Mouse (Mus musculus) ES-E14 (cell line): ENCODE measurements at regions not wholly inside any gene's neighbourhood (a gene's known extent, or its start where the extent isn't known, plus 50 kb on each side); places are given as distances from the start of the nearest gene placed in this dataset.

Experiments used
- DNase-seq: peaks from one replicate; pipeline ENCODE4 v3.0.0-alpha.2; 2013; ENCODE audit warnings: low read depth, low spot score
- H3K27ac ChIP-seq: 2 replicates; pipeline ENCODE4 v1.5.1; 2012; ENCODE audit warnings: low read depth, mild to moderate bottlenecking, low read length, moderate library complexity, mixed read lengths; ENCODE audit not compliant: poor library complexity, insufficient read depth, severe bottlenecking
- H3K36me3 ChIP-seq: 2 replicates; pipeline ENCODE4 v1.6.1; 2012; ENCODE audit warnings: mild to moderate bottlenecking, low read length, moderate library complexity, mixed read lengths; ENCODE audit not compliant: control insufficient read depth, poor library complexity, insufficient read depth, severe bottlenecking
- H3K4me1 ChIP-seq, 2 experiments: fragments of 150-350 bp in 1 of 2; sonication (generic) in 1 of 2; 2 replicates each; pipeline ENCODE4 v1.6.1; 2012; ENCODE audit warnings: low read length in 2 of 2, mild to moderate bottlenecking in 1 of 2, mixed read lengths in 1 of 2; ENCODE audit not compliant: control insufficient read depth in 2 of 2, insufficient read depth in 2 of 2, poor library complexity in 1 of 2
- H3K4me3 ChIP-seq, 2 experiments: fragments of 150-350 bp in 1 of 2; sonication (generic) in 1 of 2; 2 replicates each; pipeline ENCODE4 v1.5.1; 2012; ENCODE audit warnings: low read length in 2 of 2, low read depth in 1 of 2, mild to moderate bottlenecking in 1 of 2, mixed read lengths in 1 of 2; ENCODE audit not compliant: insufficient read depth in 1 of 2, poor library complexity in 1 of 2, severe bottlenecking in 1 of 2
- H3K9ac ChIP-seq: 2 replicates; pipeline ENCODE4 v1.6.1; 2012; ENCODE audit warnings: low read depth, mild to moderate bottlenecking, low read length, mixed read lengths; ENCODE audit not compliant: poor library complexity, insufficient read depth, severe bottlenecking
- H3K9me3 ChIP-seq: fragments of 150-350 bp; sonication (generic); 2 replicates; pipeline ENCODE4 v1.6.1; 2012; ENCODE audit warnings: low read depth, mild to moderate bottlenecking, low read length; ENCODE audit not compliant: control insufficient read depth, insufficient read depth
- CHD2 ChIP-seq: IDR thresholded peaks from 2 replicates; pipeline ENCODE4 v1.6.1; 2014; ENCODE audit warnings: mild to moderate bottlenecking, low read depth, low read length, inconsistent platforms
- HCFC1 ChIP-seq: IDR thresholded peaks from 2 replicates; pipeline ENCODE4 v1.6.1; 2012; ENCODE audit warnings: low read length, inconsistent platforms, borderline replicate concordance; ENCODE audit not compliant: insufficient read depth
- MAFK ChIP-seq: IDR thresholded peaks from 2 replicates; pipeline ENCODE4 v1.6.1; 2014; ENCODE audit warnings: mild to moderate bottlenecking, low read depth, low read length, inconsistent platforms; ENCODE audit not compliant: insufficient read depth
- ZC3H11A ChIP-seq: IDR thresholded peaks from 2 replicates; pipeline ENCODE4 v1.6.1; 2012; ENCODE audit warnings: low read depth, mild to moderate bottlenecking, inconsistent platforms, low read length, borderline replicate concordance
- ZNF384 ChIP-seq: IDR thresholded peaks from 2 replicates; pipeline ENCODE4 v1.6.1; 2012; ENCODE audit warnings: low read depth, low read length, inconsistent platforms
- in situ Hi-C, 2 experiments: fragments of 600-800 bp; cut with MboI; formaldehyde crosslinking; loops; one replicate each; pipeline ENCODE4 v1.15.1; 2025; ENCODE audit warnings: low sequenced_read_pairs in 2 of 2, inconsistent platforms in 1 of 2; ENCODE audit not compliant: unreplicated experiment in 2 of 2

DNA sequence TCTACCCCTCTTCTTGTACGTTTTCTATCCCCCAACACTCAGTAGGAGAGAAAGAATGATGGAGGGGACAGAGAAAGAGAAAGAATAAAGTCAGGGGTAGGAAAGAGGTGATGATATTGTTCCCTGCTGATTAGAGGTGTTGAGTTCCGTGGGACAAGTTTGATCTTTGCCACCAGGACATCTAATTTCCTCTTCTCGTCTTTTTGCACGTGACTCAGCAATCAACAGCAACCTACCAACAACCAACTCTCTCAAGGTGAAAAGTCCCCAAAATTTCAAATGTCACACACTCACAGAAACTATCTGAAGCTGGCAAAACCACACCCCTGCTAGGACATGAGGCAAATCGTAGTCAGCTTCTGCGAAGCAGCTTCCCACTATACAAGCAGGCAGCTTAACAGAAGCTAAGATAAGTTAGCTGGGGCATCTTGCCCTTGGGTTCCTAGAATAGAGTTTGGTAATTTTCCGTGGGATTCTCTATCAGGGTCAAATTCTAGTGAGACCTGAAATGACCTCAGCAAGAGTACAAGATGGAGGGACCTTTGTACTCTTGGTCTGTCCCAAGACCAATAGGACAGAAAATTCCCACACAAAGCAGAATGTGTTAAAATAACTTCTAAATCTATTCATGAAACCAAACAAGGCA lies 553.8 kb downstream of the Gm19410 start:
- no peaks in the 10 kb centered on the region for H3K36me3 ChIP-seq
- TF ChIP-seq CHD2 (no peak), HCFC1 (no peak), ZNF384 (no peak), ZC3H11A (no peak), MAFK (no peak)
- no peaks in the 10 kb centered on the region for H3K9me3 ChIP-seq
- no peak for DNase-seq
- no peak overlapping the region for H3K4me3 ChIP-seq
- in situ Hi-C loops, result no loop called here
- H3K9ac ChIP-seq, result no peak overlapping the region
- H3K4me1 ChIP-seq, result no peaks in the 10 kb centered on the region
- H3K27ac ChIP-seq, result no peak overlapping the region

- TF ChIP-seq MAFK (no peak), HCFC1 (no peak)
- H3K4me1 ChIP-seq, result no peaks in the 10 kb centered on the region
- no peak for DNase-seq
- H3K36me3 ChIP-seq, result no peaks in the 10 kb centered on the region
- no peak overlapping the region for H3K4me3 ChIP-seq
- no peak overlapping the region for H3K9ac ChIP-seq
- H3K9me3 ChIP-seq, result no peaks in the 10 kb centered on the region
- in situ Hi-C loops, result no loop called here
- H3K27ac ChIP-seq, result no peak overlapping the region
Observed at GRCm38 (mm10) chr8:36322125-36322524, 556.5 kb downstream of the Gm19410 start.

- no peaks in the 10 kb centered on the region for H3K4me1 ChIP-seq
- no peak overlapping the region for H3K9ac ChIP-seq
- H3K27ac ChIP-seq, result no peak overlapping the region
- in situ Hi-C loops, result no loop called here
- H3K36me3 ChIP-seq, result no peaks in the 10 kb centered on the region
- no peaks in the 10 kb centered on the region for H3K9me3 ChIP-seq
- DNase-seq, result no peak
- no peak overlapping the region for H3K4me3 ChIP-seq
- TF ChIP-seq ZNF384 (no peak), ZC3H11A (no peak), HCFC1 (no peak), MAFK (no peak)
Observed at GRCm38 (mm10) chr8:36322578-36322977, 557.0 kb downstream of the Gm19410 start.

GRCm38 (mm10) chr8:36338628-36339027 lies 573.0 kb downstream of the Gm19410 start:
- in situ Hi-C loops, result loop anchor here in 1 of 2 experiments (25.0 kb wide), 1 partner anchor 476 kb away; no protein-coding TSS in a partner anchor
- TF ChIP-seq ZC3H11A, result no peak
- no peak for TF ChIP-seq MAFK
- TF ChIP-seq ZNF384, result no peak
- TF ChIP-seq CHD2, result no peak
- no peak for TF ChIP-seq HCFC1
- H3K9me3 ChIP-seq, result no peaks in the 10 kb centered on the region
- no peaks in the 10 kb centered on the region for H3K36me3 ChIP-seq
- no peak overlapping the region for H3K4me3 ChIP-seq
- no peak overlapping the region for H3K9ac ChIP-seq
- no peaks in the 10 kb centered on the region for H3K4me1 ChIP-seq
- no peak for DNase-seq
- H3K27ac ChIP-seq, result no peak overlapping the region

- in situ Hi-C loops, result loop anchor here in 1 of 2 experiments (25.0 kb wide), 1 partner anchor 477 kb away; no protein-coding TSS in a partner anchor
- Histone ChIP-seq H3K9ac (no peak overlapping the region), H3K4me3 (no peak overlapping the region), H3K9me3 (no peaks in the 10 kb centered on the region), H3K27ac (no peak overlapping the region), H3K4me1 (no peaks in the 10 kb centered on the region), H3K36me3 (no peaks in the 10 kb centered on the region)
- DNase-seq, result no peak
- TF ChIP-seq ZC3H11A (no peak), ZNF384 (no peak), CHD2 (no peak), MAFK (no peak), HCFC1 (no peak)
Observed at GRCm38 (mm10) chr8:36339449-36339848, 573.9 kb downstream of the Gm19410 start.
